Mouse (Mus musculus): Measurements from ENCODE around the gene Olfr889. TPM values are rescaled to one million over a fixed set of nuclear protein-coding genes. Genes with fewer than 3 reads are reported as not detected.
"Not testable (repeated sequence)": the region's sequence is repeated elsewhere in the genome, so short reads cannot be mapped to it uniquely, and the experiment has no call there.

Gene Olfr889
- polyA plus RNA-seq (2012; rRNA removed) (not detected in 2 replicates), polyA plus RNA-seq (2014; fragmentation: Nextera tagmentation; extraction: Ambion mirVana) (0.04 and 0.06 TPM in 2 replicates)

DNA sequence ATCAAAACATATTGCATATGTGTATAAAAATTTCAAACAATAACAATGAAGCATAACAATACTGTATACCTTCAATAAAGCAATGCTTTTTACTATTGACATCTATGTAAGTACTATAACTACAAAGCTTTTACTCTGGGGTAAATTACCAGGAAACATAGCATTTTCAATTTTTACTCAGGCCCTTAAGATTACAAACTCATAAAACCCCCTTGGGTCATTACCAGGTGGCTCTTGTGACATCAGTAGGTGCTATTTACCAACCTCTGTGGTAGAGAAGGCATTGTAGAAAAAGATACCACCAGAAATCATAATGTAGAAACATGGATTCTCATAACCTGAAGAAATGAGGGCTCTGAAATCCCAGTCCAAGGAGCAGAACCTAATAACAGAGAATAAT, at the start of gene Olfr889:
TSS of gene Olfr889 (plus strand) at position 301 of the 400 bp plus-strand sequence.
- ATAC-seq (ENCODE audit: low FRiP score, low read depth) (no peak), DNase-seq (ENCODE audit: low spot score) (no peak)
- Histone ChIP-seq H3K4me3 (replicated peaks; ENCODE audit: low read length) (no peak within 1 kb of the TSS), H3K9me3 (ENCODE audit: control insufficient read depth, low read length) (no peaks in the 10 kb centered on the region), H3K4me1 (ENCODE audit: control insufficient read depth, insufficient read depth, low read length) (no peaks in the 10 kb centered on the region), H3K27ac (replicated peaks; ENCODE audit: low read depth, low read length) (no peak within 1 kb of the TSS), H3K4me2 (replicated peaks; ENCODE audit: low read depth, low read length, severe bottlenecking) (no peak within 1 kb of the TSS), H3K36me3 (ENCODE audit: control insufficient read depth, insufficient read depth, low read length) (no peaks in the 10 kb centered on the region), H3K9ac (ENCODE audit: low read depth, low read length, severe bottlenecking) (no peak within 1 kb of the TSS), H3K27me3 (ENCODE audit: control insufficient read depth, insufficient read depth, low read length) (no peaks in the 10 kb centered on the region)
- TF ChIP-seq POLR2A (IDR thresholded peaks at IDR 0.05; ENCODE audit: borderline replicate concordance, extremely low read depth, insufficient read depth, insufficient read length): no peak

- no peak within 1 kb of the TSS for H3K4me3 ChIP-seq (replicated peaks; ENCODE audit: low read length)
- ATAC-seq (ENCODE audit: low FRiP score, low read depth): no peak
- no peak for TF ChIP-seq POLR2A (IDR thresholded peaks at IDR 0.05; ENCODE audit: borderline replicate concordance, extremely low read depth, insufficient read depth, insufficient read length)
Measured at GRCm38 (mm10) chr9:38083772-38084171, 31.2 kb upstream of the Olfr889 start, which contains the start of gene Olfr887. TSS of gene Olfr887 (plus strand) at chr9:38084072.

DNA sequence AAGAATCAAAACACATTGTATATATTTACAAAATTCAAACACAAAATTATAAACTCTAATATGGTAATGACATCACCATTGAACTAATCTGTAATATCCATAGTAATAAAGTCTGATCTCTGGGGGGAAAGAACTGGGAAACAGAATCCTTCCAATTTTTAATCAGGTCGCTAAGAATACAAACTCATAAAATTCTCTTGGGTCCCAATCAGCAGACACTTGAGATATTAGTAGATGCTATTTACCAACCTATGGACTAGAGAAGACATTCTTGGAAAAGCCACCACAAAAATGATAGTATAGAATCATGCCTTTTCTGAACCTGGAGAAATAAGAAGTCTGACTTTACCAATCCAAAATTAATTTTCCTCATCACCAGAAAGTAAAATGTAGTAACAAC, 7.2 kb upstream of the Olfr889 start, which contains the start of gene Olfr888:
TSS of gene Olfr888 (plus strand) at position 301 of the 400 bp plus-strand sequence.
- H3K27me3 ChIP-seq (ENCODE audit: control insufficient read depth, insufficient read depth, low read length): no peaks in the 10 kb centered on the region
- 67% methylated on average over 1 of the region's 1 CpGs for WGBS
- DNase-seq (ENCODE audit: low spot score) (no peak), ATAC-seq (ENCODE audit: low FRiP score, low read depth) (no peak)
- H3K4me3 ChIP-seq (replicated peaks; ENCODE audit: low read length): no peak within 1 kb of the TSS
- no peak within 1 kb of the TSS for H3K4me2 ChIP-seq (replicated peaks; ENCODE audit: low read depth, low read length, severe bottlenecking)
- H3K9me3 ChIP-seq (ENCODE audit: control insufficient read depth, low read length): no peaks in the 10 kb centered on the region
- TF ChIP-seq POLR2A (IDR thresholded peaks at IDR 0.05; ENCODE audit: borderline replicate concordance, extremely low read depth, insufficient read depth, insufficient read length): no peak
- no peaks in the 10 kb centered on the region for H3K36me3 ChIP-seq (ENCODE audit: control insufficient read depth, insufficient read depth, low read length)
- no peak within 1 kb of the TSS for H3K9ac ChIP-seq (ENCODE audit: low read depth, low read length, severe bottlenecking)
- no peak within 1 kb of the TSS for H3K27ac ChIP-seq (replicated peaks; ENCODE audit: low read depth, low read length)
- no peaks in the 10 kb centered on the region for H3K4me1 ChIP-seq (ENCODE audit: control insufficient read depth, insufficient read depth, low read length)

More at GRCm38 (mm10) chr9:38083772-38084171, 31.2 kb upstream of the Olfr889 start, which contains the start of gene Olfr887:
- Histone ChIP-seq H3K4me1 (ENCODE audit: control insufficient read depth, insufficient read depth, low read length) (no peaks in the 10 kb centered on the region), H3K36me3 (ENCODE audit: control insufficient read depth, insufficient read depth, low read length) (no peaks in the 10 kb centered on the region), H3K9me3 (ENCODE audit: control insufficient read depth, low read length) (no peaks in the 10 kb centered on the region), H3K27me3 (ENCODE audit: control insufficient read depth, insufficient read depth, low read length) (no peaks in the 10 kb centered on the region), H3K9ac (ENCODE audit: low read depth, low read length, severe bottlenecking) (no peak within 1 kb of the TSS), H3K27ac (replicated peaks; ENCODE audit: low read depth, low read length) (no peak within 1 kb of the TSS), H3K4me2 (replicated peaks; ENCODE audit: low read depth, low read length, severe bottlenecking) (no peak within 1 kb of the TSS)
- no peak for DNase-seq (ENCODE audit: low spot score)
- WGBS: 50% methylated on average over 1 of the region's 1 CpGs

DNA sequence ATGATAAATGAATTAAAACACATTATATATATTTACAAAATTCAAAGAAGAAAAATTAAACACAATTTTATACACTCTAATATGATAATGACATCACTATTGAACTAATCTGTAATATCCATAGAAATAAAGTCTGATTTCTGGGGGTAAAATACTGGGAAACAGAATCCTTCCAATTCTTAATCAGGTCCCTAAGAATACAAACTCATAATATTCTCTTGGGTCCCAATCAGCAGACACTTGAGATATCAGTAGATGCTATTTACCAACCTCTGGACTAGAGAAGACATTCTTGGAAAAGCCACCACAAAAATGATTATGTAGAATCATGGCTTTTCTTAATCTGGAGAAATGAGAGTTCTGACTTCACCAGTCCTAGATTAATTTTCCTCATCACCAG, 27.2 kb downstream of the Olfr889 start, which contains the start of gene Olfr890:
TSS of gene Olfr890 (plus strand) at position 301 of the 400 bp plus-strand sequence.
- TF ChIP-seq POLR2A (IDR thresholded peaks at IDR 0.05; ENCODE audit: borderline replicate concordance, extremely low read depth, insufficient read depth, insufficient read length): no peak
- ATAC-seq (ENCODE audit: low FRiP score, low read depth): no peak
- H3K27me3 ChIP-seq (ENCODE audit: control insufficient read depth, insufficient read depth, low read length): no peaks in the 10 kb centered on the region
- H3K4me2 ChIP-seq (replicated peaks; ENCODE audit: low read depth, low read length, severe bottlenecking): no peak within 1 kb of the TSS
- no peaks in the 10 kb centered on the region for H3K9me3 ChIP-seq (ENCODE audit: control insufficient read depth, low read length)
- no peak for DNase-seq (ENCODE audit: low spot score)
- H3K4me3 ChIP-seq (replicated peaks; ENCODE audit: low read length): no peak within 1 kb of the TSS
- H3K27ac ChIP-seq (replicated peaks; ENCODE audit: low read depth, low read length): no peak within 1 kb of the TSS
- H3K9ac ChIP-seq (ENCODE audit: low read depth, low read length, severe bottlenecking): no peak within 1 kb of the TSS
- no peaks in the 10 kb centered on the region for H3K36me3 ChIP-seq (ENCODE audit: control insufficient read depth, insufficient read depth, low read length)
- H3K4me1 ChIP-seq (ENCODE audit: control insufficient read depth, insufficient read depth, low read length): no peaks in the 10 kb centered on the region

GRCm38 (mm10) chr9:38168341-38168740, 53.3 kb downstream of the Olfr889 start:
- WGBS: 61% methylated on average over 2 of the region's 2 CpGs
- not testable (repeated sequence) for H3K4me3 ChIP-seq (replicated peaks; ENCODE audit: low read length); DNase-seq (ENCODE audit: low spot score); H3K36me3 ChIP-seq (ENCODE audit: control insufficient read depth, insufficient read depth, low read length); H3K9me3 ChIP-seq (ENCODE audit: control insufficient read depth, low read length); H3K4me1 ChIP-seq (ENCODE audit: control insufficient read depth, insufficient read depth, low read length); H3K27ac ChIP-seq (replicated peaks; ENCODE audit: low read depth, low read length); H3K27me3 ChIP-seq (ENCODE audit: control insufficient read depth, insufficient read depth, low read length); ATAC-seq (ENCODE audit: low FRiP score, low read depth); H3K9ac ChIP-seq (ENCODE audit: low read depth, low read length, severe bottlenecking); H3K4me2 ChIP-seq (replicated peaks; ENCODE audit: low read depth, low read length, severe bottlenecking)

Other genes starting within 250 kb of the Olfr889 start
- not detected in 2 replicates for gene Olfr145, start 218.5 kb upstream of the Olfr889 start, polyA plus RNA-seq (2012; rRNA removed)
- gene Olfr145, start 218.5 kb upstream of the Olfr889 start, polyA plus RNA-seq (2014; fragmentation: Nextera tagmentation; extraction: Ambion mirVana): not detected in 2 replicates
- not detected in 2 replicates for gene Olfr878, start 197.4 kb upstream of the Olfr889 start, polyA plus RNA-seq (2012; rRNA removed)
- gene Olfr878, start 197.4 kb upstream of the Olfr889 start, polyA plus RNA-seq (2014; fragmentation: Nextera tagmentation; extraction: Ambion mirVana): not detected in 2 replicates
- gene Olfr881, start 123.4 kb upstream of the Olfr889 start, polyA plus RNA-seq (2012; rRNA removed): not detected in 2 replicates
- not detected in 2 replicates for gene Olfr881, start 123.4 kb upstream of the Olfr889 start, polyA plus RNA-seq (2014; fragmentation: Nextera tagmentation; extraction: Ambion mirVana)
- not detected in 2 replicates for gene Olfr883, start 89.4 kb upstream of the Olfr889 start, polyA plus RNA-seq (2012; rRNA removed)
- not detected in 2 replicates for gene Olfr883, start 89.4 kb upstream of the Olfr889 start, polyA plus RNA-seq (2014; fragmentation: Nextera tagmentation; extraction: Ambion mirVana)
- gene Olfr884, start 68.6 kb upstream of the Olfr889 start, polyA plus RNA-seq (2012; rRNA removed): not detected in 2 replicates
- not detected in 2 replicates for gene Olfr884, start 68.6 kb upstream of the Olfr889 start, polyA plus RNA-seq (2014; fragmentation: Nextera tagmentation; extraction: Ambion mirVana)
- not detected in 2 replicates for gene Olfr885, start 53.9 kb upstream of the Olfr889 start, polyA plus RNA-seq (2012; rRNA removed)
- not detected in 2 replicates for gene Olfr885, start 53.9 kb upstream of the Olfr889 start, polyA plus RNA-seq (2014; fragmentation: Nextera tagmentation; extraction: Ambion mirVana)
- gene Olfr887, start 31.1 kb upstream of the Olfr889 start, polyA plus RNA-seq (2012; rRNA removed): not detected in 2 replicates
- gene Olfr887, start 31.1 kb upstream of the Olfr889 start, polyA plus RNA-seq (2014; fragmentation: Nextera tagmentation; extraction: Ambion mirVana): not detected in 2 replicates
- gene Olfr888, start 7.1 kb upstream of the Olfr889 start, polyA plus RNA-seq (2012; rRNA removed): not detected in 2 replicates
- not detected in 2 replicates for gene Olfr888, start 7.1 kb upstream of the Olfr889 start, polyA plus RNA-seq (2014; fragmentation: Nextera tagmentation; extraction: Ambion mirVana)
- gene Olfr890, start 27.3 kb downstream of the Olfr889 start, polyA plus RNA-seq (2012; rRNA removed): not detected in 2 replicates
- gene Olfr890, start 27.3 kb downstream of the Olfr889 start, polyA plus RNA-seq (2014; fragmentation: Nextera tagmentation; extraction: Ambion mirVana): not detected in 2 replicates
- gene Olfr891, start 65.6 kb downstream of the Olfr889 start, polyA plus RNA-seq (2012; rRNA removed): not detected in 2 replicates
- not detected in 2 replicates for gene Olfr891, start 65.6 kb downstream of the Olfr889 start, polyA plus RNA-seq (2014; fragmentation: Nextera tagmentation; extraction: Ambion mirVana)
- gene Olfr893, start 93.2 kb downstream of the Olfr889 start, polyA plus RNA-seq (2012; rRNA removed): 0.19 and 0.27 TPM in 2 replicates
- 0.25 TPM in 1 of 2 replicates, not detected in the other for gene Olfr893, start 93.2 kb downstream of the Olfr889 start, polyA plus RNA-seq (2014; fragmentation: Nextera tagmentation; extraction: Ambion mirVana)
- gene Olfr894, start 102.9 kb downstream of the Olfr889 start, polyA plus RNA-seq (2012; rRNA removed): 0.01 TPM in 1 of 2 replicates, not detected in the other
- not detected in 2 replicates for gene Olfr894, start 102.9 kb downstream of the Olfr889 start, polyA plus RNA-seq (2014; fragmentation: Nextera tagmentation; extraction: Ambion mirVana)
- gene Olfr143, start 137.6 kb downstream of the Olfr889 start, polyA plus RNA-seq (2012; rRNA removed): 0.03 and 0.04 TPM in 2 replicates
- gene Olfr143, start 137.6 kb downstream of the Olfr889 start, polyA plus RNA-seq (2014; fragmentation: Nextera tagmentation; extraction: Ambion mirVana): not detected in 2 replicates
- gene Olfr895, start 152.7 kb downstream of the Olfr889 start, polyA plus RNA-seq (2012; rRNA removed): 0.09 TPM in 1 of 2 replicates, not detected in the other
- gene Olfr895, start 152.7 kb downstream of the Olfr889 start, polyA plus RNA-seq (2014; fragmentation: Nextera tagmentation; extraction: Ambion mirVana): not detected in 2 replicates
- not detected in 2 replicates for gene Olfr896-ps1, start 175.9 kb downstream of the Olfr889 start, polyA plus RNA-seq (2012; rRNA removed)
- gene Olfr896-ps1, start 175.9 kb downstream of the Olfr889 start, polyA plus RNA-seq (2014; fragmentation: Nextera tagmentation; extraction: Ambion mirVana): not detected in 2 replicates
- gene Olfr25, start 213.9 kb downstream of the Olfr889 start, polyA plus RNA-seq (2012; rRNA removed): not detected in 2 replicates
- not detected in 2 replicates for gene Olfr25, start 213.9 kb downstream of the Olfr889 start, polyA plus RNA-seq (2014; fragmentation: Nextera tagmentation; extraction: Ambion mirVana)
- gene Olfr898, start 233.2 kb downstream of the Olfr889 start, polyA plus RNA-seq (2012; rRNA removed): not detected in 2 replicates
- gene Olfr898, start 233.2 kb downstream of the Olfr889 start, polyA plus RNA-seq (2014; fragmentation: Nextera tagmentation; extraction: Ambion mirVana): not detected in 2 replicates